Mouse (Mus musculus) cerebellum, adult (tissue): ENCODE data around the gene D330045A20Rik.
"Not testable (repeated sequence)": the region's sequence is repeated elsewhere in the genome, so short reads cannot be mapped to it uniquely, and the experiment has no call there.

Experiments
- ATAC-seq: cut with Nextera tagmentation; 2 replicates; pipeline ENCODE4 v1.9.2; 2017; ENCODE audit warnings: mild to moderate bottlenecking, moderate library complexity, mixed read lengths; ENCODE audit not compliant: insufficient number of reproducible peaks, low FRiP score, low TSS enrichment

The D330045A20Rik gene

GRCm38 (mm10) chrX:139480022-139480894, at the start of gene D330045A20Rik:
TSS of gene D330045A20Rik (plus strand) at chrX:139480367.
- peak; percentile 31; the same call in 1 of the 2 replicates for ATAC-seq

DNA sequence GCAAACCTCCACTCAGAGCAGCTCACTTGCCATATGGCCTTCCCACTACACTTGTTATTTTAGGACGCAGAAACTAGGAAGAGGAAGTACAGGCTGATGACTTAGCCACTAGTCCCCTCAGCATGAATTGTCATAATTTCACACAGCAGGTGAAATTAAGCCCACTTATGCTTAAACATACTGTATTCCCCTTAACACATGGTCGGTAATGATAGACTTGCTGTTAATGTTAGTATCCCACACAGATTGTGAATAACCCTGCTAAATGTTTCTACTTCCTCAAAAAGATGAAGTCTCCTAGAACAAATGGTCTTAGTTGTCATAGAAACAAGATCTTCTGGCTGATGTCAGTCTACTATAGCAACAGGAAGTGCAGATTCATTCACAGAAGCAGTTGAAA, 47.6 kb upstream of the D330045A20Rik start:
- ATAC-seq, result no peak

DNA sequence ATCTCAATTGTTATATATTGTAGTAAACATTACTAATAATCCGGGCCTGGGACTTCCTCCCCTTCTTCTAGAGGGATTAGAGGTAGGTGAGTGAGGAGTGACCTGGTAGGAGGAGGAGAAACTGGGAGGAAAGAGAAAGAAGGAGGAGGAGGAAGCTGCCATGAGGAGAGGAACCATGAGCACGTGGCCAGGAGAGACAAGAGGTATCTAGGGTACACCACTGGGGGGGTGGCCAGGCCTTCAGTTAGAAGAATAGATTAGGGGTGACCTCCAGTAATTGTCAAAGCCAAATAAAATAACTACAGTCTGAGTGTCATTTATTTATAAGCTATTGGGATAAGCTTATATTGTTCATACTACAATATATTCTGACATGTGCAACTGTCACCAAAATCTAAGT, 45.0 kb upstream of the D330045A20Rik start:
- ATAC-seq, result no peak

DNA sequence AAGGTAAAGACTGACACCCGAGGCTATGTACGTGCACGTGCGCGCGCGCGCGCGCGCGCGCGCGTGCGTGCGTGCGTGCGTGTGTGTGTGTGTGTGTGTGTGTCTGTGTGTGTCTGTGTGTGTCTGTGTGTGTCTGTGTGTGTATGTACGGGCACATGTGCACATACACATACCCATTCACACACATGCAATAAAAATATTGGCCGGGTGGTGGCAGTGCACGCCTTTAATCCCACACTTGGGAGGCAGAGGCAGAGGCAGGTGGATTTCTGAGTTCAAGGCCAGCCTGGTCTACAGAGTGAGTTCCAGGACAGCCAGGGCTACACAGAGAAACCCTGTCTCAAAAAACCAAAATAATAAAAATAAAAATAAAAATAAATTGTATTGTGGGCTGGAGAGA, 39.1 kb upstream of the D330045A20Rik start:
- ATAC-seq, result not testable (repeated sequence)

- no peak for ATAC-seq
These were observed 23.4 kb upstream of the D330045A20Rik start for GRCm38 (mm10) chrX:139456812-139457211.

- ATAC-seq, result no peak
These were observed 1.9 kb downstream of the D330045A20Rik start for GRCm38 (mm10) chrX:139482083-139482482.

DNA sequence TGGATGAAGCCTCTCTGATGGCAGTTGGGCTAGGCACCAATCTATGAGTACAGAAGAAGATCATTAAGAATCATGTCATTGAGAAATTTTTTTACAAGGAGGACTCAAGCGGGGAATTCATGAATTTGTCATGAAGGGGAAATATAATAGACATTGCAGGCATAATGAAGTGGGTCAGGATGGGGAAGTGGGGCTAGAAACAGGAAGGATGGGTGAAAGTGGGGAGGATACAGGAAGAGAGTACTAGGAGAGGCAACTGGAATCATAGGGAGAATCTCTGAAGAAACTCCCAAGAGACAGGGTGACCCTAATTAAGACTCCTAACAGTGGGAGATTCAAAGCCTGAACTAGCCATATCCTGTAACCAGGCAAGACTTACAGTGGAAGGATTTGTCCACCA, 4.8 kb downstream of the D330045A20Rik start:
- no peak for ATAC-seq

- no peak for ATAC-seq
These were observed 36.0 kb downstream of the D330045A20Rik start for GRCm38 (mm10) chrX:139516156-139516555.

DNA sequence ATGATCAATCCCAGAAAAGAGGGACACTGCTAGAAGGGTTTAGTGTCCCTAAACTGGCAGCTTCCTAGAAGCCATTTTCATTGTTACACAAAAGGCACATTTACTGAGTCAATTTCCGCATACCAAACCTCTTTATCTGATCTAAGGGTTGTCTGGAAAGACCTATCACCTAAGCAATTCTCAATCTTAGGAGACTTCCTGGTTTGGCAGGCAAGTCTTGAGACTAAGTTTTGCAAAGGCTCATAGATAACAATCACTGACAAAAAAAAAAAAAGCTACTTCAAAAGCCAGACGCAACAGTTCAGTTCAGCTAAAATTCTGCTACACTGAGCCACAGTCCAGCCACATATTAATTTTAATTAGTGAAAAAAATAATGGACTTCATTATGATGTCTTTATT, 39.1 kb downstream of the D330045A20Rik start:
- ATAC-seq, result no peak

DNA sequence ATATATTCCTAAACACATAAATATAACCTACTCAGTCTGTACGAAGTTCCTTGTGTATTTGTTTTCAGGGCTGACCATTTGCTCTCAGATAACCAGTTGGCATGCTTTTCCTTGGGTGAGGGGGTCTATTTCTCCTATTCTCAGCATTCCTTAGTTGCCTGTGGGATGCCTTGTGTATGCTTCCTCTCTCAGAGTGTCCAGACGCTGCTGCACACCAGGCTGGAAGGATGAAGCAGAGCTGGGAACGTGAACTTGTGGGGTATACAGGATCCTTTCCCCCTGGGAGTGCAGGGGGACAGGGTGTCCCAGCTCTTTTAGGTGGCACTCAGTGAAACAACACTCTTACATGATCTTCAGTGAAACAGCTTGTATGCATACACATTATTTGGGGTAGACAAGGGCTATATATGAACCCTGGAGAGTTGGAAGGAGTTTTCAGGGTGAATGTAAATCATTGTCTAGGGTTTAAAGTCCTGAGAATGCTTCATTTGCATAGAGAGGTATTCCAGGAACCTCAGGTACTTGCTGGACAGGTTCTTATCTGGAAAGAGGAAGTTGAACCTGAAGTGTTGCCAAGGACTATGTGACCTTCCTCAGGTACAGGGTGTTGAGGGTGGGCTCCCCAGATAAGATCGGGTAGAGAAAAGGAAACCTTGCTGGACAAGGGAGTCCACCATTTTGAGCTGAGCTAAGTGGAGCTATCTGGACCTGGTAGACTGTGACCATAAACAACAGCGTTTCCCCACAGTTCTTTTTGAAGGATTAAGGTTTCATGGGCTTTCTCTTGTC, 44.3 kb downstream of the D330045A20Rik start:
- ATAC-seq, result no peak

- ATAC-seq, result no peak
These were observed 45.6 kb downstream of the D330045A20Rik start for GRCm38 (mm10) chrX:139525724-139526123.

DNA sequence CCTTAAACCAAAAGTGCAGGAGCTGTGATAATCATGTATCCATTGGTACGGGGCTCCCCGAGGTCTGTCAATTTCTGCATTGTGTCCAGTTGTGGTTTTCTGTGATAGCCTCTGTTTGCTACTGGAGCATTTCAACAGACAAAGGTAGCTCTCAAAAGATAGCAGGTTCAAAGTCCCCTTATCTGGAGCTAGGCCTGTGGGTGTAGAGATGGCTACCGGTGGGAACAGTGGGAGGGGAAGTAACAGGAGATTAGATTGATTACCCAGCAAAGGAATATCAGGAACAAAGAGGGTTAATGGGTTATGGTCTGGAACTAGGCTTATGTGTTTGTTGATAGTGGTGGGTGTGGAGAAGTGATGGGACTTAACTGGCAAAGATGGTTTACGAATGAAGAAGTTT, 46.8 kb downstream of the D330045A20Rik start:
- no peak for ATAC-seq

- no peak for ATAC-seq
These were observed 49.5 kb downstream of the D330045A20Rik start for GRCm38 (mm10) chrX:139529678-139530077.

DNA sequence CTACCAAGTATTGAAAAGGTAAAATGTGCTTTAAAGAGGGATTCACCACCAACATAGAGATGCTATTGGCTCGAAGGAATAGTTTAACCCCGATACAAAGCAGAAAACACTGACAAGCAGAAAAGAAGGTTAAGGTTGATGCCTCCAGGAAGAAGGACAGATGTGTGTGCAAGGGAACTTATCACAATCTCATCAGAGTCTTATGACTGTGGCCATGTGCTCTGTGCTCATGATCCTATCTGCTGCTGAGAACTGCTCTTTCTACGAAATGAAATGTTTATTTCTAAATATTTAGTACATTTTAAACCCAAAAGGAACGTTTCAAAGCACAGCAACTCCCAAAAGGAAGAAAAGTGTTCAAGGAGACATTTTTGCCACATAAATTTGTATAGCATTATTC, 52.1 kb downstream of the D330045A20Rik start:
- no peak for ATAC-seq

- ATAC-seq, result no peak
These were observed 57.7 kb downstream of the D330045A20Rik start for GRCm38 (mm10) chrX:139537641-139538397.

DNA sequence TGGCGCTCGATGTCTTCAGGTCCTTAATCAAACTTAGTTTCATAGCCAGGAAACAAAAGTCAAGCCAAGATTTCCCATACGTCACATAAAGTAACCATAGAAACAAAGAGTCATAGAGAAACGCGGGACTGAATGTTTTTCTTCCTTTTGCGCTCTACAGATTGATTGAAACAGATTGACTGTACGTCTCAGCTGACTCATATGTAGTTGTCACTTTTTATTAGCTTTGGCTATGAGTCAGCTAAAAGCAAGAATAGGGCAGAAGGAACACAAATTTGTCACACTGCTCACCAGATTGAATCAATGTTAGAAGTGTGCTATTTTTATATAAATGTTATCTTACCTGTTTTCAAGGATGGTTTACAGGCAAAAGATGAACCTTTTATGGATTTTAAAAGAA, 63.6 kb downstream of the D330045A20Rik start:
- ATAC-seq, result no peak

GRCm38 (mm10) chrX:139550456-139550855, 70.3 kb downstream of the D330045A20Rik start:
- no peak for ATAC-seq

DNA sequence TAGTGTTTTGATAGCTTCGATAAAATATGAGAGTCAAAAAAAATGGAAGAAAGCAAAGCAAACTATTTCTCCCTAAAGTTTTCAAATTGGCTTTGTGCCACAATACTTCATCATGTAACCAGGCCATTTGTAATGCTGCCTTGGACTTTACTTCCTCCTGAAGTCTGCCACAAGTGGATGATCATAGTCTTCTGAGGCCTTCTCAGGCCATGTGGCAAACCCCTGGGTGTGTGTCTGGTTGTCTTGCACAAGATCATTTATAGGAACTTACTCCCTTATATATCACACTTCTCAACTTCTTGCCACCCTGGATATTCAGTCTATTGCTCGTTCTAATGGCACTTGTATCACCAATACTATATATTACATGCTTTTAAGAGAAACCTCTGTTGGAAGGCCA, 71.9 kb downstream of the D330045A20Rik start:
- no peak for ATAC-seq

DNA sequence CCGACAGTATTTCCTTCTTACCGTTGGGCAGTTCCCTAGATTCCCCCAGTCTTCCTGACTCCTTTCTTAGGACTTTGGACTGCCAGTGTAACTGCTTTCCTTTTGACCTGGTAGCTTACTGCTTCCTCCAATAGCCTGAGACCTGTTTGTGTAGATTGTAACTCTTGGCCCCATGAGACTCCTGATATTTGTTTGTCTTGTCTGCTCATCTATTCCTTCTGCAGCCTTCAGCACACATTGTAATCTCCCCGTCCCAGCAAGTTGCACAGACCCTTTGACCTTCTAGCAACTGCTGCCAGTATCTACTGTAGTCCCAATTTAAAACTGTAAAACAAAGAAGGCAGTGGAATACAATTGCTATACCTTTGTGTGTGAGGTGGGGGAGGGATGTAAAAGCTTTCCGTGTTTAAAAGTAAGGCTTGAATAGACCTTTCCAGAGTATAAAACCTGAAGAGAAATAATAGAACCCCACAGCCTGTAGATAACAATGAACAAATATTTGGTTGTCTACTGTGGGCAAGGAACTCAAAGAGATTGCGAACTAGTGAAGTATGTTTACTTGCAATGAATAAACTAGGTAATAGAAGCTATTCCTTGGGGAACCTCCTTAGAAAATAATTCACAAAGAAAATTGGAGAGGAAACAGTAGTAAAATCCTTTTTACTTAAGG, 82.2 kb downstream of the D330045A20Rik start:
- no peak for ATAC-seq

DNA sequence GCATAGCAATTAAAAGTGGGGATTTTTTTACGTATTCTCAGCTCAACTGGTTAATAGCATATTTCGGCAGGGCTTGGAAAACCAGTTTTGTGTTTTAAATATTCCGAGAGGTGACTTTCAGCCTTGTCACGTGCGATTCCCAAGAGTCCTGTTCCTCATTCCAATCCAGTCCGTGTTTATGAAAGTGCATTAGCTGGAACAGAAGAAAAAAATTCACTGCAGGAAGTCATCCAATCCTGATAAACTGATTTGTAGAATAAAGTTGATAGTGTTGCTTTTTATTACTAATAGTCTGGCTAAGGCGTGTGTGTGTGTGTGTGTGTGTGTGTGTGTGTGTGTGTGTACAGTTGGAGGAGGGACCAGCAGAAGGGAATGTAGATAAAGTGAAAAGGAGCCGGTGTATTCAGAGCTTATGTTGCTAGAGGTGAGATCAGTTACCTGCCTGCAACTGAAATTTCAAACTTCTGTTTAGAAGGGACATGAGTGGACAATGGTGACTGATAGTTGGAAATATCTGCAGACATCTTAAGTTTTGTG, 82.8 kb downstream of the D330045A20Rik start, which contains the start of gene Rnf128:
TSS of gene Rnf128 (plus strand) at position 392 of the 537 bp plus-strand sequence.
- ATAC-seq, result no peak
